Mouse (Mus musculus) spleen, embryonic (tissue): ENCODE data around the gene Samd13.

Source experiments
- CTCF ChIA-PET: fragments of 350-600 bp; sonication (Branson Sonifier 250); formaldehyde crosslinking; loops from one replicate; lab custom pipeline; 2022; lab: Charles Lee

The Samd13 gene

GRCm38 (mm10) chr3:146616533-146617283 lies 68.7 kb downstream of the Samd13 start:
- CTCF ChIA-PET: no interaction called here

- CTCF ChIA-PET: no interaction called here
Observed at GRCm38 (mm10) chr3:146615496-146615895, 69.9 kb downstream of the Samd13 start, which contains the start of gene Dnase2b. Gene Dnase2b (minus strand): TSS chr3:146615596.

DNA sequence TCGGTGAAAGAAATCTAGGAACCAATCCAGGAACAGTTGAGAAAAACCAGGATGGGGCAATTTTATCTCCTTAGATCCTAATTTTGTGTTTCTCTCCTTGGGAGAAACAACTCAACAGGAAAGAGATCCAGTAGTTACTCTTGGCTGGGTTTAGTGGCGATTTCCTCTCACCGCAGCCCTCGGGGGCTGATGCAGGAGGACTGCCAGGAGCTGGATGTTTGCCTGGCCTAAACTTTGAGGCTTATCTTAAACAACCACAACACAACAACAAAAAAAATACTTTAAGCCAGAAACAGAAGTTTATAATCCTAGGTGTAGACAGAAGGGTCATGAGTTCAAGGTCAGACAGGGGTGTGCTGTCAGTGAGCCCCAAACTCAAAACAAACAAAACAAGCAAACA lies 73.6 kb downstream of the Samd13 start:
- CTCF ChIA-PET: no interaction called here

DNA sequence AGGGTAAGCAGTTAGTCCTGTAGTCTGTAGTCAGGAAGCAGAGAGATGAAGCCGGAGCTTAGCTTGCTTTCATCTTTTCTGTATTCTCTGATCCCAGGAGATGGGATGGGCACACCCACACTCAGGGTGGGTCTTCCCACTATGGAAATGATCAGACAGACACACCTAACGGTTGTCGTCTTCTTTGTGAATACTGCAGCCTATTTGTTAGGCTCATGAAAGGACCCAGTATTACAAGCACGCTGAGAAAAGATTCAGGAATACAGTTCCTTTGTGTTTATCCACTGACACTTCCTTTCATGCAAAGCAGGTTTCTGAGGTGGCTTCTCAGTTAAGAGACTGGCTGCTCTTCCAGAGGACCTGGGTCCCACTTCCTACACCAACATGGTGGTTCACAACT lies 74.1 kb downstream of the Samd13 start:
- CTCF ChIA-PET: no interaction called here

- CTCF ChIA-PET: no interaction called here
Observed at GRCm38 (mm10) chr3:146610322-146610721, 75.1 kb downstream of the Samd13 start.

GRCm38 (mm10) chr3:146607368-146607767 lies 78.0 kb downstream of the Samd13 start:
- CTCF ChIA-PET: no interaction called here

DNA sequence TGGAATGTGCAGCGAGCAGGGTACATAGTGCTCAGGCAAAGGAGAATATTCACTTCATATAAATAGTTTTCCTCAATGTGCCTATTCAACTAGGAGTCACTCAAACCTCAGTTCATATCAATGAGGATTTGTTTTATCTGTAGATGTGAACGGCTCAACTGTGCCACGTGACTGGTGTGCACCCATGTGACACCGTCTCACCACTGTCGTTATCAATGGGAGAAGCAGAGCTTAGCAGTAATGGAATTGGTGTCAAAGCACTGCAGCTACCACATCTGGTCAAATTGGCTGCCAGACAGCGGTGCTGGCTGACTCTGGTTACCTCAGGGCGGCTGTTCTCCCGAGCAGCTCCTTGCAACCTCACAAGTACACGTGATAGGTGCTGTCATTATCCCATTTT lies 80.7 kb downstream of the Samd13 start:
- CTCF ChIA-PET: no interaction called here

- CTCF ChIA-PET: no interaction called here
Observed at GRCm38 (mm10) chr3:146602531-146602930, 82.9 kb downstream of the Samd13 start.

- CTCF ChIA-PET: no interaction called here
Observed at GRCm38 (mm10) chr3:146601205-146601604, 84.2 kb downstream of the Samd13 start.

DNA sequence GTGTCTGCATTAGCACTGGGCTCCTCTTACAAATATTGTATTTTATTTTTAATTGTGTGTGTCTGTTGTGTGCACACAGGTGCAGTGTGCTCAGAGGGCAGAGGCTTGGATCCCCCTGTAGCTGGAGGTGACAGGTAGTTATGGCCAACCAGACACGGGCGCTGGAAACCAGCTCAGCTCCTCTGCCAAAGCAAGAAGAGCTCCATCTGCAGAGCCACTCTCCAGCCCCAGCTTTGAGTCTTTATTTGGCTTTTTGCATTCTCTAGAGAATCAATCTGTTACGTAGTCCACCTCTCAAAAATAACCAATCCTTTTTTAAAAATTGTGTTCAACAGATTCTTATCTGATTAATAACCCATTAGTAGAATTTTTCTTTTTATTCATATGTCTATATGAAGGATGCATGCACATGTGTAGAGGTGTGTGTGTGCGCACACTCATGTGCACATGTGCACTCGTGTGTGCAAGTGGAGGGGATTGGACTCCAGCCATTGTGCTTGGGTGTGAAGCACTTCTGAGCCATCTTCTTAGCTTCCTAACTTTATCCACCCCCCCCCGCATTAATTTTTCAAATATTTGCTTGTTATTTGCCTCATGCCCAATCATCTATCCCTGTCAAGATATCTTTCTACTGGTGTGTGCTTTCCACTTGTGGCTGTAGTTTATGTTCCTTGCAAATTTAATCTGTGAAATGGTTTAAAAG lies 86.0 kb downstream of the Samd13 start:
- CTCF ChIA-PET: no interaction called here

- CTCF ChIA-PET: no interaction called here
Observed at GRCm38 (mm10) chr3:146598411-146598810, 87.0 kb downstream of the Samd13 start.

DNA sequence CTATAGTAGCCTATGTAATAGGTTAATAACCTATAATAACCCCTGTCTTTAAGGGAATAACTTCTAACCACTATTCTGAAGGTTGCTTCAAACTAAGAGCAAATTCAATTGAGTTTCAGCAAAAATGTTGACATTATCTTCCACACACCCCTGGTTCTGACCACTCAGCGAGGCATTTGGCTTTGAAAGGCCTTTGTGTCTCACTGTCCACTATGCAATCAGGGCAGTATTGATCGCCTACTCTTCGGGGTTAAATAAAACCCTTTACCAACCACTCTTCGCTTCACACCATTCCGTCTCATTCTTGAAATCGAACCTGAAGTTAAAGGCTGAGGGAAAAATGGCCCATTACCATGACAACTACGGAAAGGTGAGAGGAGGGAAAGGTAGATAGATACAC lies 88.5 kb downstream of the Samd13 start:
- CTCF ChIA-PET: no interaction called here

DNA sequence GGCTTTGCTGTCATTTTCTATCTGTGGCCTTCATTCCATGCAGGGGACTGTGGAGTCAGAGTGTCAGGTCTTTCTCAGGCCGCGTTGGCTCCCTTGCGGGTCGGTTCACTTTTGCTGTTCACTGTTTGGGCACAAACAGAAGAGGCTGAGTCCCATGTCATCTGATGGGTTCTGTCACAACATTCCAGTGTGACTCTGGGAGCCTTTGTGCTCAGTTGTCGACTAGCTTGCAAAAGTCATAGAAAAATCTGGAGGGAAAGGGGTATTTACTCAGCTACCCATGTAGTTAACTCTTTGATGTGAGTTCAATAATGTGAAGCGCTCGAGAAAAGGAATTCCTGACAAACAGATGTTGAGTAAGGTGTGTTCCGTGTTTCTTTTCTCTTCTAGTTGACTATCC lies 89.0 kb downstream of the Samd13 start:
- CTCF ChIA-PET: no interaction called here

DNA sequence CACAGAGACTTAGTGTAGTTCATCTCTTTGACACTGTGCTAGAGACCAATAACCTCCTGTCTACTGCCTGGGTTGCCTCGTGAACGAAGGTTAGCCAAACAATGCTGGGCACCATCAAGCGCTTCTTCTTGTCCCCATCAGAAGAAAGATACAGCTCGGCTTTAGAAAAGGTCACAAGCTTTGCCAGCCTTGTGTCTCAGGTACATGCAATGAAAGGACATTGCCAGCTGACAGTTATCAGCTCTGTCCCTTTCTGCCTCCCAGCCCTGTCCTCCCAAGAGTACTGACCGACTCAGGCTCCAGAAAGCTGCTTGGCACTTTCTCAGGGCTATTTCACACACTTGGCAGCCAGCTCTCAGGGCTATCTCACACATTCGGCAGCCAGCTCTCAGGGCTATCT lies 90.0 kb downstream of the Samd13 start:
- CTCF ChIA-PET: no interaction called here
